Mouse (Mus musculus): ENCODE results near the gene Mcm2. TPM values are rescaled to one million over a fixed set of nuclear protein-coding genes. Genes with fewer than 3 reads are reported as not detected.
A peak's percentile ranks its signal among the peaks of the same experiment; 100 is the strongest.

The Mcm2 gene
- polyA plus RNA-seq, 1 experiment: 126 TPM

DNA sequence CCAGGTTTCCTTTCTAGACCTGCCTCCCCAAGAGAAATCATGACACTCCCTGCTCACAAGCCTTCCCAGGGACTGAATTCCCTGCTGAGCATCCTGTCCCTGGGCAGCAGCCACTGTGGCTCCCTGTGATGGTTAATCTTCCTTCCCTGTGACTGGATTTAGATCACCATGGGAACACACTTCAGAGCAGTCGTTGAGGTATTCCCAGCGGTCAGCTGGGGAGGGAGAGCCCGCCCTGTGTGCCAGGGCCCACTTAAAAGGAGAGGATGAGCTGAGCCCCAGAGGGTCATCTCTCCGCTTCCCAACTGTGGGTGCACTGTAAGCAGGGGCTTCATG is 38.6 kb upstream of the Mcm2 start:
- Histone ChIP-seq H3ac (ENCODE audit: control insufficient read depth, insufficient read length, low read depth) (no peak overlapping the region), H3K4me3 (ENCODE audit: insufficient read depth, poor library complexity, severe bottlenecking) (no peak overlapping the region), H3K79me3 (ENCODE audit: low read depth) (no peaks in the 10 kb centered on the region), H3K36me3 (ENCODE audit: control insufficient read depth, insufficient read depth) (no peaks in the 10 kb centered on the region), H3K27me3 (ENCODE audit: control insufficient read depth, insufficient read depth, insufficient read length) (no peaks in the 10 kb centered on the region), H3K79me2 (ENCODE audit: control insufficient read depth, insufficient read depth) (no peaks in the 10 kb centered on the region)
- no peak for TF ChIP-seq USF1 (IDR thresholded peaks at IDR 0.05; ENCODE audit: low read depth)
- TF ChIP-seq FOSL1 (IDR thresholded peaks at IDR 0.05; ENCODE audit: insufficient read depth, low read length, poor library complexity, severe bottlenecking): no peak
- TF ChIP-seq MAX (IDR thresholded peaks at IDR 0.05): no peak
- no peak for TF ChIP-seq MYOG (IDR thresholded peaks at IDR 0.05; ENCODE audit: control insufficient read depth, extremely low read depth, insufficient read length)
- no peak for TF ChIP-seq CEBPB (IDR thresholded peaks at IDR 0.05; ENCODE audit: low read depth)
- TF ChIP-seq MYOD1 (IDR thresholded peaks at IDR 0.05; ENCODE audit: control insufficient read depth, insufficient read length, low read depth): no peak
- no peak for TF ChIP-seq CTCF (IDR thresholded peaks at IDR 0.05; ENCODE audit: control insufficient read depth, insufficient read depth, insufficient read length)

DNA sequence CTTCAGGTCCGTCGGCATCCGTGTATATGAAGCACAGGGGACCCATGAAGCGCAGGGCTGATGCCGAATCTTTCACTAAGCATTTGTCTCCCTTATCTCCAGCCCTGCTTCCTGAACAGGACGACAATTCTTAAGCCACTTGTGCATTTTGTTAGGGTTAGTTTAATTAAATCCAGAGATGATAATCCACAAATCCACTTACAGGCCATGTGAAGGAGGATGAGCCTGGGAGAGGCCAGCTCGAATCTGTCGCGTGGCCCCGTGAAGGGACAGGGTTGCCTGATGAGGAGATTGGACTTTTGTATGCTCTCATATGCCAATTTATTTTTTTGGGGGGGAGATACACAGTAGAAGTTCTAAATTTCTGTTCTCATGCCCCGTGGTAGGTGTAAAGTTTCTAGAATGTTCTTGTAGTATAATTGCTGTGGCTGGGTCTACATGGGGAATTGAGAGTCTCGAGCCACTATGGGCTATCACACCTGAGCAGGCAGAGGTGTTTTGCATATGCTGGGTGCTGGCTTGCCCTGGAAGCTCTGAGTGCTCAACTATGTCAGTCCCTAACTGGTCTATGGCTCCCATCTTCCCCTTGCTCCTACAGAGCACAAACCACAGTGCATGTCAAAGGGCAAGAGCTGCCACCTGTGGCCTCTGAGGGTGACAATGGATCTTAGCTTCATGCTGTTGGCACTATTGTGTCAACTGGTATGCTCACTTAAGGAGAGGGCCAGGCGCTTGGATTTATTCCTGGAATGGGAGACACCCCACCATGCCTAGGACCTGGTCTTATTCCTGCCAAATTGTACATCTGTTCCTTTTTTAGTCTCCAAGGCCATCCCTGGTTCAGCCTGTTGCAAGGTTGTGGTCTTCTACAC is 38.0 kb upstream of the Mcm2 start:
- no peak overlapping the region for H3ac ChIP-seq (ENCODE audit: control insufficient read depth, insufficient read length, low read depth)
- TF ChIP-seq MYOG (IDR thresholded peaks at IDR 0.05; ENCODE audit: control insufficient read depth, extremely low read depth, insufficient read length) (no peak), FOSL1 (IDR thresholded peaks at IDR 0.05; ENCODE audit: insufficient read depth, low read length, poor library complexity, severe bottlenecking) (no peak), MYOD1 (IDR thresholded peaks at IDR 0.05; ENCODE audit: control insufficient read depth, insufficient read length, low read depth) (no peak), USF1 (IDR thresholded peaks at IDR 0.05; ENCODE audit: low read depth) (no peak), CEBPB (IDR thresholded peaks at IDR 0.05; ENCODE audit: low read depth) (no peak), CTCF (IDR thresholded peaks at IDR 0.05; ENCODE audit: control insufficient read depth, insufficient read depth, insufficient read length) (no peak), MAX (IDR thresholded peaks at IDR 0.05) (no peak)
- no peak overlapping the region for H3K4me3 ChIP-seq (ENCODE audit: insufficient read depth, poor library complexity, severe bottlenecking)
- H3K27me3 ChIP-seq (ENCODE audit: control insufficient read depth, insufficient read depth, insufficient read length): no peaks in the 10 kb centered on the region
- no peaks in the 10 kb centered on the region for H3K36me3 ChIP-seq (ENCODE audit: control insufficient read depth, insufficient read depth)
- no peaks in the 10 kb centered on the region for H3K79me2 ChIP-seq (ENCODE audit: control insufficient read depth, insufficient read depth)
- no peaks in the 10 kb centered on the region for H3K79me3 ChIP-seq (ENCODE audit: low read depth)

DNA sequence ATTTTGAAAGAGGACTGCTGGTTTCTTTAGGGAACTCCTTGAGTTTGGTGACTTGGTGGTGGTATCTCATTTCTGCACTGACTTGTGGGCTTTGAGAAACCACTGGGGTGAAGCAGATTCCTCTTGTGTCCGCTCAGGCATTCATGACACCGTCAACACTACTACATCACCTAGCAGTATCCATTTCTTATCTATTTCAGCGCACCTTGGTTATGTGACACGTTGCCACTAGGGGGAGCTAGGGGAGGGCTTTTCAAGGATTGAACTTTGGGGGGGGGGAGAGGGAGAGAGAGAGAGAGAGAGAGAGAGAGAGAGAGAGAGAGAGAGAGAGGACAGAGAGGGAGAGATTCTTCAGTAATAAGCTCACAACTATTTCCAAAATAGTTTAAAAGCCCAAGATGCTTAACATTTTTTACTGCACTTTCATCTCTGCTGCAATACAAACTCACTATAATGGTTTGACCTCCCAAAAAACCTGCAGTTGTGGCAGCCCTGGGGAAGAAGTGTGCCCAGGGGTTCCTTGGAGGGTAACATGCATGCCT is 37.2 kb upstream of the Mcm2 start:
- Histone ChIP-seq H3K79me2 (ENCODE audit: control insufficient read depth, insufficient read depth) (no peaks in the 10 kb centered on the region), H3K36me3 (ENCODE audit: control insufficient read depth, insufficient read depth) (no peaks in the 10 kb centered on the region), H3ac (ENCODE audit: control insufficient read depth, insufficient read length, low read depth) (no peak overlapping the region), H3K27me3 (ENCODE audit: control insufficient read depth, insufficient read depth, insufficient read length) (no peaks in the 10 kb centered on the region), H3K79me3 (ENCODE audit: low read depth) (no peaks in the 10 kb centered on the region), H3K4me3 (ENCODE audit: insufficient read depth, poor library complexity, severe bottlenecking) (no peak overlapping the region)
- peak; percentile 29 for TF ChIP-seq CTCF (IDR thresholded peaks at IDR 0.05; ENCODE audit: control insufficient read depth, insufficient read depth, insufficient read length)
- TF ChIP-seq MYOG (IDR thresholded peaks at IDR 0.05; ENCODE audit: control insufficient read depth, extremely low read depth, insufficient read length): no peak

DNA sequence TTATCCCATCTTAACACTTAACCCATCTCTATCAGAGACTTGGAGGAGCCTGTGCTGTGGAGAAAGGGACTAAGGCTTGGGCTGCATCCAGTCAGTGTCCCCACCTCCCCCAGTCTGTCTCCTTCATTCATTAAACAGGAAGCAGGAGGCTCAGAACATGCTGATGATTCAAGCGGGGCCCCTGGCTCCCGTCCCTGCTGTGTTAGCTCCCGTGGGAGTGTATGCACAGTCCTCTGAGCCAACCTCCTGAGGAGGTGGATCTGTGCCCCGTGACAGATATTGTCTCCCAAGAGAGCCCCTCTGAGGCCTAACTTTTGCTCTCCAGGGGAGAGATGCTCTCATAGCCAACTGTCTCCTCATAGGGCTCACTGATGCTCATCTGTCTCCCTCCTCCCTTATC is 36.2 kb upstream of the Mcm2 start:
- Histone ChIP-seq H3K4me3 (ENCODE audit: insufficient read depth, poor library complexity, severe bottlenecking) (no peak overlapping the region), H3ac (ENCODE audit: control insufficient read depth, insufficient read length, low read depth) (no peak overlapping the region), H3K79me2 (ENCODE audit: control insufficient read depth, insufficient read depth) (no peaks in the 10 kb centered on the region), H3K36me3 (ENCODE audit: control insufficient read depth, insufficient read depth) (no peaks in the 10 kb centered on the region), H3K79me3 (ENCODE audit: low read depth) (no peaks in the 10 kb centered on the region), H3K27me3 (ENCODE audit: control insufficient read depth, insufficient read depth, insufficient read length) (no peaks in the 10 kb centered on the region)
- TF ChIP-seq CTCF (IDR thresholded peaks at IDR 0.05; ENCODE audit: control insufficient read depth, insufficient read depth, insufficient read length) (no peak), FOSL1 (IDR thresholded peaks at IDR 0.05; ENCODE audit: insufficient read depth, low read length, poor library complexity, severe bottlenecking) (no peak), CEBPB (IDR thresholded peaks at IDR 0.05; ENCODE audit: low read depth) (no peak), MAX (IDR thresholded peaks at IDR 0.05) (no peak), MYOD1 (IDR thresholded peaks at IDR 0.05; ENCODE audit: control insufficient read depth, insufficient read length, low read depth) (no peak), MYOG (IDR thresholded peaks at IDR 0.05; ENCODE audit: control insufficient read depth, extremely low read depth, insufficient read length) (no peak), USF1 (IDR thresholded peaks at IDR 0.05; ENCODE audit: low read depth) (no peak)

DNA sequence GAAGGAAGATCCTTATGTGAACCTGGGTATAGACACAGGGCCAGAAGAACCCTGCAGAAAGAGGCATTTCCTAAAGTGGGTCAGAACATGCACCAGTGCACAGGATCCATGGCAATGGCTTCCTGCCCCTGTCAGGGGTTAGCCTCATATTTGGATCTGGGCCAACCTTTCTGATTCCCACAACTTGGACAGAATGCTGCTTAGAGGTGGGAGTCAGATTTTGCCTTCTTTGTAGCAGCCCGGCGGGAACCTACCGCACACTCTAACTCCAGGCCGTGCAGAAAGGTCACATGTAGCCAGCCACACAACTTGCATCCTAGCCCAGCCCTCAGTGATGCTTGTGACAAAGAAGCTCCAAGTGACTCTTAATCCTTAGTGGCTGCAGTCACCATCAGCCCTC is 35.6 kb upstream of the Mcm2 start:
- Histone ChIP-seq H3ac (ENCODE audit: control insufficient read depth, insufficient read length, low read depth) (no peak overlapping the region), H3K4me3 (ENCODE audit: insufficient read depth, poor library complexity, severe bottlenecking) (no peak overlapping the region), H3K27me3 (ENCODE audit: control insufficient read depth, insufficient read depth, insufficient read length) (no peaks in the 10 kb centered on the region), H3K79me3 (ENCODE audit: low read depth) (no peaks in the 10 kb centered on the region), H3K36me3 (ENCODE audit: control insufficient read depth, insufficient read depth) (no peaks in the 10 kb centered on the region), H3K79me2 (ENCODE audit: control insufficient read depth, insufficient read depth) (no peaks in the 10 kb centered on the region)
- TF ChIP-seq USF1 (IDR thresholded peaks at IDR 0.05; ENCODE audit: low read depth) (no peak), MAX (IDR thresholded peaks at IDR 0.05) (no peak), CTCF (IDR thresholded peaks at IDR 0.05; ENCODE audit: control insufficient read depth, insufficient read depth, insufficient read length) (no peak)

DNA sequence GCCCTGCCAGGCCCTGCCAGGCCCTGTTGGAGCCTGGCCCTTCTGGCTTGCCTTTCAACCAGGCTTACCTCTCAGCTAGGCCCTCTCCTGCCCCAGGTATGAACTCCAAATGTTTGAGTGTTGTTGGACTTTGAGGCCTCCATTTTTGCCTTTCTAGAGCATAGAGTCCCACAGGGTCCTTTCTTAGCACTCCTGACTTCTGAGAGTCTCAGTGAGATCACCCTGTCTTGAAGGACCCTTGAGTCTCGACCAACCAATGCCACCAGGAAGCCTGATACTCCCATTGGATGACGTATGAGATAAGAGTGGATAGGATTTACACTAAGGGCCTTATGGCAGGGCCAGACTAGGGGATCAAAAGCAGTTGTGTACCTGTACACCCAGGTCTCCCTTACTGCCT is 32.9 kb upstream of the Mcm2 start:
- Histone ChIP-seq H3K4me3 (ENCODE audit: insufficient read depth, poor library complexity, severe bottlenecking) (no peak overlapping the region), H3K79me2 (ENCODE audit: control insufficient read depth, insufficient read depth) (no peaks in the 10 kb centered on the region), H3ac (ENCODE audit: control insufficient read depth, insufficient read length, low read depth) (no peak overlapping the region)

More for the DNA sequence above, 32.9 kb upstream of the Mcm2 start:
- Histone ChIP-seq H3K27me3 (ENCODE audit: control insufficient read depth, insufficient read depth, insufficient read length) (no peaks in the 10 kb centered on the region), H3K79me3 (ENCODE audit: low read depth) (no peaks in the 10 kb centered on the region), H3K36me3 (ENCODE audit: control insufficient read depth, insufficient read depth) (no peaks in the 10 kb centered on the region)
- TF ChIP-seq CEBPB (IDR thresholded peaks at IDR 0.05; ENCODE audit: low read depth): no peak
- TF ChIP-seq CTCF (IDR thresholded peaks at IDR 0.05; ENCODE audit: control insufficient read depth, insufficient read depth, insufficient read length): no peak
- no peak for TF ChIP-seq MYOD1 (IDR thresholded peaks at IDR 0.05; ENCODE audit: control insufficient read depth, insufficient read length, low read depth)
- no peak for TF ChIP-seq FOSL1 (IDR thresholded peaks at IDR 0.05; ENCODE audit: insufficient read depth, low read length, poor library complexity, severe bottlenecking)
- TF ChIP-seq MAX (IDR thresholded peaks at IDR 0.05): no peak
- no peak for TF ChIP-seq MYOG (IDR thresholded peaks at IDR 0.05; ENCODE audit: control insufficient read depth, extremely low read depth, insufficient read length)
- TF ChIP-seq USF1 (IDR thresholded peaks at IDR 0.05; ENCODE audit: low read depth): no peak

All from C2C12 (cell line).